Mouse (Mus musculus) liver, embryonic 12.5 days (tissue): ENCODE measurements around the gene Hlcs. TPM values are rescaled to one million over a fixed set of nuclear protein-coding genes. Genes with fewer than 3 reads are reported as not detected.

Experiments used
- ATAC-seq: fragments of 200-750 bp; cut with Nextera tagmentation; 2 replicates; pipeline ENCODE4 v1.8.0; 2017; ENCODE audit warnings: moderate number of reproducible peaks, mild to moderate bottlenecking, moderate library complexity
- H3K27ac ChIP-seq: fragments of 300-500 bp; sonication (generic); 2 replicates; pipeline ENCODE4 v1.5.1; 2016; ENCODE audit warnings: mild to moderate bottlenecking
- H3K27me3 ChIP-seq: fragments of 300-500 bp; sonication (generic); replicated peaks from 2 replicates; pipeline ENCODE4 v1.6.1; 2016; ENCODE audit warnings: mild to moderate bottlenecking, moderate library complexity
- H3K36me3 ChIP-seq: fragments of 300-500 bp; sonication (generic); 2 replicates; pipeline ENCODE4 v1.6.1; 2016; ENCODE audit warnings: mild to moderate bottlenecking, moderate library complexity
- H3K4me1 ChIP-seq: fragments of 300-500 bp; sonication (generic); 2 replicates; pipeline ENCODE4 v1.6.1; 2016
- H3K4me2 ChIP-seq: fragments of 300-500 bp; sonication (generic); 2 replicates; pipeline ENCODE4 v1.6.1; 2016; ENCODE audit warnings: mild to moderate bottlenecking, moderate library complexity
- H3K4me3 ChIP-seq: fragments of 300-500 bp; sonication (generic); 2 replicates; pipeline ENCODE4 v1.5.1; 2016; ENCODE audit warnings: mild to moderate bottlenecking, moderate library complexity
- H3K9ac ChIP-seq: fragments of 300-500 bp; sonication (generic); 2 replicates; pipeline ENCODE4 v1.6.1; 2016; ENCODE audit warnings: mild to moderate bottlenecking, moderate library complexity
- H3K9me3 ChIP-seq: fragments of 300-500 bp; sonication (generic); replicated peaks from 2 replicates; pipeline ENCODE4 v1.6.1; 2016; ENCODE audit warnings: mild to moderate bottlenecking, moderate library complexity
- WGBS: fragments of 180-500 bp; shearing (Covaris S2); methylation state at CpG from one replicate; pipeline ENCODE4 v1.1.7; 2016; ENCODE audit not compliant: insufficient replicate concordance; 5-methylcytosine and 5-hydroxymethylcytosine counted together
- polyA plus RNA-seq: library from polyadenylated mRNA; unstranded; fragments of >200 nt; fragmentation: Nextera tagmentation; extraction: Ambion mirVana; gene quantifications from 2 replicates; pipeline ENCODE4 v1.2.1, GENCODE M21; 2016

Hlcs gene
- polyA plus RNA-seq, 1 experiment from 2014 or later = 4.9 TPM

DNA sequence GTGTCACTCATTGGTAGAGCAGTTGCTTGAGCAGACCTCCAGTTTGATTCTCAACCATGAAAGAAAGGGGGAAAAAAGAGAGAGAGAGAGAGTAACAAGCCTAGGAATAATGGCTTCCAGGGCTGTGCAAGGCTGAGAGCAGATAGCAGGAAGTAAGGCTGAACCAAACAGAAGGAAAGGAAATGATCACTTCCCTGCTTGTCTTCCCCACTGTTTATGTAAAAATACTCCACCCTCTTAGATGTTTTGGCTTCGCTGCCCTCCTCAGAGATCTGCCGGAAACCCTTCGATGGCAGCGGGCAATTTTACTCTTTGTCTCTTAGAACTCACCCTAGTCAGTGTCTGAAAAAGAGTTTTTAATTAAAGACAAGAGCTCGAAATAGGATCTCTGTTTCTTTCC is 10.3 kb upstream of the Hlcs start:
- Histone ChIP-seq H3K9ac (no peak overlapping the region), H3K27me3 (peaks cover 13% of the 10 kb centered on the region), H3K9me3 (no peaks in the 10 kb centered on the region), H3K4me1 (peaks cover 34% of the 10 kb centered on the region), H3K36me3 (no peaks in the 10 kb centered on the region), H3K27ac (no peak overlapping the region), H3K4me3 (no peak overlapping the region), H3K4me2 (no peak overlapping the region)
- WGBS = 70% methylated on average over 5 of the region's 5 CpGs
- ATAC-seq = no peak

- 50% methylated on average over 5 of the region's 5 CpGs for WGBS
- Histone ChIP-seq H3K4me1 (peaks cover 6% of the 10 kb centered on the region; the same call in 1 of the 2 replicates), H3K36me3 (no peaks in the 10 kb centered on the region), H3K27ac (no peak overlapping the region), H3K9ac (no peak overlapping the region), H3K9me3 (no peaks in the 10 kb centered on the region), H3K27me3 (no peaks in the 10 kb centered on the region; the same call in 1 of the 2 replicates), H3K4me3 (no peak overlapping the region), H3K4me2 (no peak overlapping the region)
- ATAC-seq = no peak
Measured at GRCm38 (mm10) chr16:94320223-94320622, 6.9 kb upstream of the Hlcs start.

DNA sequence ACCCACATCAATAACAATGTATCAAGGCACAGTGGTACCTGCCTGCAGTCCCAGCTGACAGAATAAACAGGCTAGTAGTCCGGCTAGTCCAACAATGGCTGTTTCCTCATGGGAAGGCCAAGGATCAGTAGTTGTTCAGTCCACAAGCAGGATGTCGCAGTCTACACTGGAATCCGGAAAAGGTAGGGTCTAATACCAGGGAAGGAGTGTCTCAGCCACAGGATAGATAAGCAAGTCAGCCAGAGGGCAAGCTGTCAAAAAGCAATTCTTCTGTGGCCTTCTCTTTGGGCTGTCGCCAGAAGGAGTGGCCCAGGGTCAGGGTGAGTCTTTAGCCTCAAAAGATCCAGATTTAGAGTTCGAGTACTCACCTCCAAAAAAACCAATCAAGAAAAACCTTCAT is 4.4 kb upstream of the Hlcs start:
- Histone ChIP-seq H3K4me2 (no peak overlapping the region), H3K27ac (no peak overlapping the region)
- 49% methylated on average over 5 of the region's 5 CpGs for WGBS

GRCm38 (mm10) chr16:94315215-94315614 is 1.8 kb upstream of the Hlcs start:
- ATAC-seq = no peak
- 19% methylated on average over 1 of the region's 1 CpGs for WGBS
- H3K27ac ChIP-seq = no peak overlapping the region
- H3K27me3 ChIP-seq = no peaks in the 10 kb centered on the region; the same call in 1 of the 2 replicates
- peaks cover 17% of the 10 kb centered on the region for H3K4me1 ChIP-seq
- no peak overlapping the region for H3K4me2 ChIP-seq
- no peaks in the 10 kb centered on the region for H3K36me3 ChIP-seq
- no peaks in the 10 kb centered on the region for H3K9me3 ChIP-seq
- no peak overlapping the region for H3K4me3 ChIP-seq
- no peak overlapping the region for H3K9ac ChIP-seq

More for the DNA sequence above, 4.4 kb upstream of the Hlcs start:
- no peak for ATAC-seq
- Histone ChIP-seq H3K9me3 (no peaks in the 10 kb centered on the region), H3K9ac (no peak overlapping the region), H3K36me3 (no peaks in the 10 kb centered on the region), H3K4me1 (peaks cover 8% of the 10 kb centered on the region), H3K4me3 (no peak overlapping the region), H3K27me3 (no peaks in the 10 kb centered on the region; the same call in 1 of the 2 replicates)

DNA sequence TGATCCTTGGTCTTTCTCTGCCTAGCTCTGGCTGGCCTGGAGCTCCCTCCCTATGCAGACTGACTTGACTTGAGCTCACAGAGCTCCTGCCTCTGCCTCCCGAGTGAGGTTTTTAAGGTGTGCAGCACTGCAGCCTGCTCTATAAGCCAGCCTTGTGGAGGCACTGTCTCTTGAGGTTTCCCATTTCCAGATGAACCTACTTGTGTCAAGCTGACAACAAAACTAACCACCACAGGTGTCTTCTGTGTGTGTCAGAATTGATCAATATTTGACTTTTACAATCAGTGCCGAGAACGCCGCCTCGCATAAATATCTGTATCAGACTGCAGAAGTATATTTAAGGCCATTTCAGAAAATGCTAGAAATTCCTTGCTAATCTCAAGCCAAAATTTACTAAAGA is 1.3 kb upstream of the Hlcs start:
- no peak overlapping the region for H3K9ac ChIP-seq
- no peaks in the 10 kb centered on the region; the same call in 1 of the 2 replicates for H3K27me3 ChIP-seq
- no peak overlapping the region for H3K4me2 ChIP-seq
- no peak for ATAC-seq
- 86% methylated on average over 5 of the region's 5 CpGs for WGBS
- H3K36me3 ChIP-seq = no peaks in the 10 kb centered on the region
- peaks cover 17% of the 10 kb centered on the region for H3K4me1 ChIP-seq
- H3K4me3 ChIP-seq = no peak overlapping the region
- no peaks in the 10 kb centered on the region for H3K9me3 ChIP-seq
- no peak overlapping the region for H3K27ac ChIP-seq

- WGBS = 0% methylated on average over 20 of the region's 20 CpGs
- Histone ChIP-seq H3K27ac (peak overlapping the region; percentile 93), H3K36me3 (no peaks in the 10 kb centered on the region), H3K9me3 (no peaks in the 10 kb centered on the region), H3K4me3 (peak overlapping the region; percentile 83), H3K4me1 (peaks cover 17% of the 10 kb centered on the region), H3K4me2 (peak overlapping the region; percentile 77), H3K27me3 (no peaks in the 10 kb centered on the region; the same call in none of the 2 replicates), H3K9ac (peak overlapping the region; percentile 87)
- ATAC-seq = peak; percentile 81
Measured at GRCm38 (mm10) chr16:94312663-94313228, 625 bp downstream of the Hlcs start.

GRCm38 (mm10) chr16:94311931-94312330 is 1.4 kb downstream of the Hlcs start:
- Histone ChIP-seq H3K36me3 (no peaks in the 10 kb centered on the region), H3K4me1 (peaks cover 17% of the 10 kb centered on the region), H3K9me3 (no peaks in the 10 kb centered on the region), H3K27me3 (no peaks in the 10 kb centered on the region; the same call in none of the 2 replicates), H3K9ac (no peak overlapping the region; the same call in 1 of the 2 replicates), H3K27ac (no peak overlapping the region), H3K4me2 (peak overlapping the region; percentile 77), H3K4me3 (no peak overlapping the region; the same call in 1 of the 2 replicates)
- 79% methylated on average over 4 of the region's 4 CpGs for WGBS
- no peak for ATAC-seq

GRCm38 (mm10) chr16:94311416-94311815 is 2.0 kb downstream of the Hlcs start:
- Histone ChIP-seq H3K27me3 (no peaks in the 10 kb centered on the region; the same call in none of the 2 replicates), H3K4me2 (0 out of 2 replicates have a peak overlapping the region, but pooled peaks have one; percentile 77), H3K4me3 (no peak overlapping the region), H3K9ac (no peak overlapping the region), H3K4me1 (peaks cover 14% of the 10 kb centered on the region), H3K9me3 (no peaks in the 10 kb centered on the region), H3K27ac (no peak overlapping the region), H3K36me3 (no peaks in the 10 kb centered on the region)
- WGBS = 50% methylated on average over 1 of the region's 1 CpGs
- ATAC-seq = no peak

- H3K27ac ChIP-seq = no peak overlapping the region
- H3K36me3 ChIP-seq = no peaks in the 10 kb centered on the region
- peaks cover 10% of the 10 kb centered on the region for H3K27me3 ChIP-seq
- H3K4me2 ChIP-seq = no peak overlapping the region
- 87% methylated on average over 4 of the region's 4 CpGs for WGBS
- ATAC-seq = no peak
- no peak overlapping the region for H3K4me3 ChIP-seq
- H3K9me3 ChIP-seq = no peaks in the 10 kb centered on the region
- no peak overlapping the region for H3K9ac ChIP-seq
- H3K4me1 ChIP-seq = peaks cover 14% of the 10 kb centered on the region
Measured at GRCm38 (mm10) chr16:94309025-94309424, 4.3 kb downstream of the Hlcs start.

GRCm38 (mm10) chr16:94307942-94308341 is 5.4 kb downstream of the Hlcs start:
- H3K27ac ChIP-seq = no peak overlapping the region
- H3K36me3 ChIP-seq = no peaks in the 10 kb centered on the region
- H3K4me2 ChIP-seq = no peak overlapping the region
- H3K4me1 ChIP-seq = peaks cover 11% of the 10 kb centered on the region; the same call in 1 of the 2 replicates
- no peaks in the 10 kb centered on the region for H3K9me3 ChIP-seq
- H3K9ac ChIP-seq = no peak overlapping the region
- peaks cover 21% of the 10 kb centered on the region for H3K27me3 ChIP-seq
- ATAC-seq = no peak
- WGBS = 57% methylated on average over 6 of the region's 6 CpGs
- H3K4me3 ChIP-seq = no peak overlapping the region

GRCm38 (mm10) chr16:94307526-94307925 is 5.8 kb downstream of the Hlcs start:
- no peak overlapping the region for H3K9ac ChIP-seq
- no peak overlapping the region for H3K27ac ChIP-seq
- H3K36me3 ChIP-seq = no peaks in the 10 kb centered on the region
- 73% methylated on average over 6 of the region's 6 CpGs for whole genome bisulfite sequencing
- no peak overlapping the region for H3K4me2 ChIP-seq
- no peaks in the 10 kb centered on the region for H3K9me3 ChIP-seq
- H3K27me3 ChIP-seq = peaks cover 25% of the 10 kb centered on the region
- H3K4me3 ChIP-seq = no peak overlapping the region
- peaks cover 15% of the 10 kb centered on the region; the same call in 1 of the 2 replicates for H3K4me1 ChIP-seq
- ATAC-seq = no peak

GRCm38 (mm10) chr16:94303203-94303535 is 10.2 kb downstream of the Hlcs start:
- H3K36me3 ChIP-seq = no peaks in the 10 kb centered on the region
- no peaks in the 10 kb centered on the region for H3K9me3 ChIP-seq
- no peak overlapping the region for H3K9ac ChIP-seq
- no peak overlapping the region for H3K27ac ChIP-seq
- H3K4me3 ChIP-seq = no peak overlapping the region
- WGBS = 27% methylated on average over 6 of the region's 6 CpGs
- peak overlapping the region; percentile 35 for H3K4me2 ChIP-seq
- H3K27me3 ChIP-seq = peaks cover 37% of the 10 kb centered on the region
- H3K4me1 ChIP-seq = peaks cover 6% of the 10 kb centered on the region; the same call in 1 of the 2 replicates
- ATAC-seq = no peak
